ENCODE assay signal across 18 mouse cellular contexts in the genomic region with DNA sequence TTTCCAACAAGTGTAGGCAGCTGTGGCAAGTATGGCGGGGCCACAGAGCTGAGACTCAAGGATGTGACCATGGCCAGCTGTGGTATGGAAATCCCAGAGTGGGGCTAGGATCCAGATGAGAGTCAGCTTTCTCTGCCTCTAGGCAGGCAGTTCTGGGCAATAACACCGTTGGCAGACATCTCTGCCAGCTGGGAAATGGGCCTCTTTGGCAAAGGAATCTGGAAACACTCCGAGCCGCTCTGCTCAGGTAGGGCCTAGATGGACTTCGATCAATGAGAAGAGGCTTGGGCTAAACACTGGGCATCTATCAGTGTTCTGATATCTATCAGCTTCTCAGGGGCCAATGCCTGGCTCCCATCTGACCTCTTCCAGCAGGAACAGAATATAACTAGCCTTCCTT.
"Had no signal": no experiment of that assay in that cellular context is flagged by ENCODE, and none has a peak within 500 bp of the region (broad histone marks: within the 10 kb centered on the region; RNA-seq: fewer than 3 reads in every experiment).

No protein-coding gene starts in this region.

- ATAC-seq: hindbrain, postnatal 0 days; intestine, embryonic 16.5 days; liver, embryonic 12.5 days had no signal

- DNase-seq: gastrocnemius, postnatal 14 days; gastrocnemius, postnatal 36 days; heart, adult 11 months; heart, adult 2 months; heart, postnatal 14 days; heart, postnatal 36 days; kidney, adult 11 months; kidney, adult 2 months; kidney, adult 9 months; kidney, postnatal 14 days; kidney, postnatal 36 days; layer of hippocampus, adult 9-11 months; layer of hippocampus, postnatal 36 days; left cerebral cortex, postnatal 4 days; lung, adult 18-20 months had no signal
